Mouse (Mus musculus) cerebellum, adult 2 months (tissue): Measurements from ENCODE around the gene Neil1. TPM values are rescaled to one million over a fixed set of nuclear protein-coding genes. Genes with fewer than 3 reads are reported as not detected.

Experiments
- DNase-seq, 2 experiments: peaks; one replicate each; pipeline ENCODE4 v3.0.0; 2021
- H3K27ac ChIP-seq: fragments of 200-500 bp; 2 replicates; pipeline ENCODE4 v1.5.1; 2012; ENCODE audit warnings: low read length, control low read depth, inconsistent platforms; ENCODE audit not compliant: insufficient read depth
- H3K27me3 ChIP-seq: fragments of 200-500 bp; 2 replicates; pipeline ENCODE4 v1.6.1; 2012; ENCODE audit warnings: inconsistent platforms, mild to moderate bottlenecking, low read length, moderate library complexity; ENCODE audit not compliant: control insufficient read depth, insufficient read depth
- H3K4me1 ChIP-seq: fragments of 200-500 bp; 2 replicates; pipeline ENCODE4 v1.6.1; 2011; ENCODE audit warnings: low read length; ENCODE audit not compliant: control insufficient read depth, insufficient read depth
- H3K4me3 ChIP-seq: fragments of 200-500 bp; replicated peaks from 2 replicates; pipeline ENCODE3; 2011; ENCODE audit warnings: mild to moderate bottlenecking, low read depth, low read length, control low read depth; ENCODE audit not compliant: insufficient read depth
- CTCF ChIP-seq: fragments of 200-500 bp; IDR thresholded peaks from 2 replicates; pipeline ENCODE4 v1.5.1; 2011; ENCODE audit warnings: low read depth, mild to moderate bottlenecking, control low read depth, low read length, moderate library complexity, borderline replicate concordance; ENCODE audit not compliant: insufficient read depth
- POLR2A ChIP-seq: fragments of 200-500 bp; IDR thresholded peaks from 2 replicates; pipeline ENCODE4 v1.6.1; 2011; ENCODE audit warnings: low read length, control low read depth, borderline replicate concordance; ENCODE audit not compliant: insufficient read depth
- WGBS: fragments of 180-500 bp; shearing (Covaris S2); methylation state at CpG from one replicate; pipeline ENCODE4 v1.1.7; 2018; 5-methylcytosine and 5-hydroxymethylcytosine counted together
- polyA plus RNA-seq: library from polyadenylated mRNA; depleted of rRNA; stranded (reverse); fragments of >200 nt; gene quantifications from 2 replicates; pipeline ENCODE4 v1.2.3, GENCODE M21; 2012

The Neil1 gene
- polyA plus RNA-seq, 1 experiment: 15.2 TPM

DNA sequence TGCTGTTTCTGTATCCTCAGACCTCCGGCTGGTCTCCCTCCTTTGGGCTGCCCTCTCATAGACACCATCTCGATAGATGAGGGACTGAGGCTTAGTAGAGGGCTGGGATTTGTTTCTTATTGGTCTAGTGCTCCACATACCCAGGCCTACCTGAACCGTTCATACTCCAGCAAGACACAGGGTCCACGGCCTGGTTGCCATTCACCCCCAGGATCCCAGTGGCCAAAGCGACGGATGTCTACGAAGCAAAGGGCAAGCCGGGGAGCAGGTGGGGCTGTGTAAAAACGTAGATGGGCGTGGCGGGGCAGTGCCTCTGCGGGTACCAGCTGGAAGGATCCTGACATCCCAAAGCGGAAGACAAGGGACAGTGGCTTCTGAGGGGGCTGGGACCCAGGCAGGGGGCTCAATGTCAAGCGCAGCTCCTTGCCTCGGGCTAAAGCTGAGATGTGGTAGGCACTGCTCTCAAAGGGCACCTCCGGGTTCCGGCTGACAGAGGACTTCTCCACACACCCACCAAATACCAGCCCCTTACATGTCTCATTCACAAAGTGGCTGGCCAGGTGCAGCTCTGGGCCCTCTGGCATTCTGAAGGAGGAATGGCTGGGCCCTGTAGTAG, 1.5 kb downstream of the Neil1 start:
- WGBS: 85% methylated on average over 17 of the region's 17 CpGs
- H3K4me3 ChIP-seq: no peak overlapping the region
- H3K4me1 ChIP-seq: peaks cover 9% of the 10 kb centered on the region; the same call in 1 of the 2 replicates
- no peaks in the 10 kb centered on the region for H3K27me3 ChIP-seq
- DNase-seq: no peak
- TF ChIP-seq CTCF: no peak
- TF ChIP-seq POLR2A: no peak
- 0 out of 2 replicates have a peak overlapping the region, but pooled peaks have one; percentile 93 for H3K27ac ChIP-seq

DNA sequence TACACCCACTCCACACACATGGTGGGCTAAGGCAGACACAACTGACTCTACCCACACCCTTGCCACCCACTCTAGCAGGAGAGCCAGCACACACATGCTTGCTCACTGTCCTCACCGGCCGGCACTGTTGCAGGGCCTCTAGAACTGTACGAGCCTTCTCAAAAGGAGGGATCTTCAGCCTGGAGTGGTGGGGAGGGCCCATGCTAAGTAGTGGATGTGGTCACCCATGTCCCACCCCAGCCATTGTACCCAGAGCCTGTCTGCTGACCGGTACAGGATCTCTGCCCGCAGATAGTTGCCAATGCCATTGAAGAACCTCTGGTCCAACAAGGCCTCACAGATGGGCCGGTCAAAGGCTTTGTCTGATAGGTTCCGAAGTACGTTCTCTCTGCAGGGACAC, 3.3 kb downstream of the Neil1 start:
- no peaks in the 10 kb centered on the region for H3K27me3 ChIP-seq
- H3K4me3 ChIP-seq: no peak overlapping the region
- WGBS: 85% methylated on average over 8 of the region's 8 CpGs
- no peak for DNase-seq
- H3K4me1 ChIP-seq: peaks cover 9% of the 10 kb centered on the region; the same call in 1 of the 2 replicates
- H3K27ac ChIP-seq: no peak overlapping the region
- TF ChIP-seq POLR2A (no peak), CTCF (no peak)

DNA sequence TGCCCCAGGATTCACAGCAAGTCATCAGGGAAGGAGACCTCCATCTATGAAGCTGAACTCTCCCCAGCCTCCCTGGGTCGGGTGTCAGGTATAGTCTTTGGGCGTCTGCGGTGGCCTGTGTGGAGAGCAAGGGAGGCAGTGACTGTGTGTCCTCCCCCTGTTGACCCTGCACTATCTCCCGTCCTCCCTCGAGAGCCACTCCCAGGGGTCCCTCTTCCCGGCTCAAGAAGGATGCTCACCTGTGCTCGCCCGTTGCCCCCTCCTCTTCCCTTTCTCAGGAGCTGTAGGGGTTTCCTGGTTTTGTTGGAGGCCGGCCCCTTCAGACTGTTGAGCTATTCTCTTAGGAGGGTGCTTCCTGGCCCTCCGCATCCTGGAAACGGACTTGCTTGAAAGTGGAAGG, 4.9 kb downstream of the Neil1 start:
- Histone ChIP-seq H3K27me3 (no peaks in the 10 kb centered on the region), H3K27ac (no peak overlapping the region), H3K4me1 (peaks cover 9% of the 10 kb centered on the region; the same call in 1 of the 2 replicates), H3K4me3 (no peak overlapping the region)
- TF ChIP-seq CTCF: no peak
- no peak for TF ChIP-seq POLR2A
- 83% methylated on average over 11 of the region's 11 CpGs for WGBS
- DNase-seq: no peak

DNA sequence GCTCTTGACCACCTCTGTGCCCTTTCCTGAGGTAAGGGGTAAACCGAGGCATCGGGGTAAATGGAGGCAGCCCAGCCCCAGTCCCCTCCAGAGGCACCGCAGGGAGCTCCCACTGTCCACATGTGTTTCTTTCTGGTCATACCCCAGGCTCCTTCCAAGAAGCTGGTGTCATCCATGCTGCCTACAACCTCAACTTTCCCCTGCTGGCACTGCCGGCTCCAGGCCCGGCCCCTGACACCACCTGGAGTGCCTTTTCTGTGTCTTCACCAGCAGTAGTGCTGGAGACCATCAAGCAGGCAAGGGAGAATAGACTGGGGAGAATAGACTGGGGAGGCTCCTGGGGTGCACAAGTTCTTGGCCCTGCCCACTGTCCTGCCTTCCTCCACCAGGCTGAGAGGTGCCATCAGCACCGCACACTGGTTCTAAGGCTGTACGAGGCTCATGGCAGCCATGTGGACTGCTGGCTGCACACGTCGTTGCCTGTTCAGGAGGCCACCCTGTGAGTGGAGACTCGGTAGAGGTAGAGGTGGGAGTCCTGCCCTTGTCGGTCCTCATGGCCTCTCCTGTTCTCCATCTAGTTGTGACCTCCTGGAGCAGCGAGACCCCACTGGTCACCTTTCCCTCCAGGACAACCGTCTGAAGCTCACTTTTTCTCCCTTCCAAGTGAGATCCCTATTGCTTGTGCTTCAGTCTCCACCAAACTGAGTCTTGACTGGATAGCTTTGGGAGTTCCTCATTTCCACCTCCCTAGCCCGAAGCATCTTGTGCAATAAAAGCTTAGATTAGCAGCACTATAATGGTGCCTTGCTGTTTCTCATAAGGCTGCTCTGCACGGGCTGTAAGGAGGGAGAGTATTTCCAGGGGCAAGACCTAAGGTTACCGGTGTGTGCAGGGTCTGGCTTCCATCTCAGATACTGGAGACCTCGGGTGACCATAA, 6.4 kb downstream of the Neil1 start:
- 84% methylated on average over 17 of the region's 17 CpGs for WGBS
- DNase-seq: no peak
- TF ChIP-seq CTCF (no peak), POLR2A (no peak)

DNA sequence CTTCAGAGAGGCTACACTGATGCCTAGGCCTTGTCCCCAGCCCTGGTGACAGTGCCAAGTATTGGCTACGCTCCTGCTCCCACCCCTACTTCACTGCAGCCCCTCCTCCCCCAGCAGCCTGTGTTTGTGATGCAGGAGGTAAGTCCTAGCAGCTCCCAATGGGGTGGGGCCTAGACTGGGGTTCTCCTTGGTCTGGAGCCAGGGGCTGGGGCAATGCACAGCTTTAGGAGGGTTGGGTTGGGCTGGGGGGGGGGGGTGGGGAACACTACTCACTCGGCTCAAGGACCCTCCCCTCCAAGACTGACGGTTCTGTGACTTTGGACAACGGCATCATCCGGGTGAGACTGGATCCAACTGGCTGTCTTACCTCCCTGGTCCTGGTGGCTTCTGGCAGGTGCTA, 8.5 kb downstream of the Neil1 start:
- Histone ChIP-seq H3K27me3 (no peaks in the 10 kb centered on the region), H3K4me1 (no peaks in the 10 kb centered on the region), H3K27ac (no peak overlapping the region), H3K4me3 (no peak overlapping the region)
- WGBS: 70% methylated on average over 5 of the region's 5 CpGs
- TF ChIP-seq POLR2A (no peak), CTCF (no peak)
- DNase-seq: no peak

More for the DNA sequence above, 6.4 kb downstream of the Neil1 start:
- Histone ChIP-seq H3K27ac (no peak overlapping the region), H3K4me3 (no peak overlapping the region), H3K4me1 (peaks cover 3% of the 10 kb centered on the region; the same call in 1 of the 2 replicates), H3K27me3 (no peaks in the 10 kb centered on the region)

DNA sequence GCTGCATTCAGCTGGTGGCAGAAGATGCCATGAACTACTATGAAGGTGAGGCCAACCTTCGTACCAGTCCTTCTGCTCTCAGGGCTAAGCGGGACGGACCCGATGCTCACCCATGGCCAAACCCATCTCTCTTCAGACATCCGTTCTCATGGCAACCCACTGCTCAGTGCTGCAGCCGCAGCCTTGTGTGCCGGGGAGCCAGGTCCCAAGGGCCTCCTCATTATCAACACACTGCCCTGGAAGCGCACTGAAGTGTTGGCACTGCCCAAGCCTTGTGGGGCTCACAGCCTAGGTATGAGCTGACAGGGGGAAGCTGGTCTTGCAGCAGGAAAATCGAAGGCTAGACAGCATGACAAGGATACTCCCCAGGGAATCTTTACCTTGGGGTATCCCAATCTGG, 9.0 kb downstream of the Neil1 start:
- no peak for DNase-seq
- no peak overlapping the region for H3K4me3 ChIP-seq
- 75% methylated on average over 9 of the region's 9 CpGs for WGBS
- TF ChIP-seq POLR2A: no peak
- no peak for TF ChIP-seq CTCF
- no peak overlapping the region for H3K27ac ChIP-seq
- H3K27me3 ChIP-seq: no peaks in the 10 kb centered on the region
- no peaks in the 10 kb centered on the region for H3K4me1 ChIP-seq

DNA sequence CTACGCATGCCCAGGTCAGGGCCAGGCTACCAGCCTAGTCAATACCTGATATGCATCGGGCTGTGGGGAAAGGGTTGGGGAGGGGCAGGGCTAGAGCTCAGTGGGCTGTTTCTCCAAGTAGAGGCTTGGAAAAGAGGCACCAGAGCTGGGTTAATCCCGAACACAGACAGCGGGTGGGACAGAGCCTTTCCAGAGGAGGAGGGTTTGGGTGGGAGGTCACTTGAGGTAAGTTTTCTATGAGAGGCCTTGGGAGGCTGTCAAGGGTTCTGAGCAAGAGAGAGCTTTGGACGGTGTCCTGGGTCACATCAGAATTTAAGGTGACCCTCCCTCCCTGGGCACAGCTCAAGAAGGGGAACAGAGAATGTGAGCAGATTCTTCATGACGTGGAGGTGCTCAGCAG, 9.6 kb downstream of the Neil1 start:
- 91% methylated on average over 6 of the region's 6 CpGs for WGBS
- no peak for TF ChIP-seq CTCF
- TF ChIP-seq POLR2A: no peak
- DNase-seq: no peak
- Histone ChIP-seq H3K27me3 (no peaks in the 10 kb centered on the region), H3K27ac (no peak overlapping the region), H3K4me1 (no peaks in the 10 kb centered on the region), H3K4me3 (no peak overlapping the region)

DNA sequence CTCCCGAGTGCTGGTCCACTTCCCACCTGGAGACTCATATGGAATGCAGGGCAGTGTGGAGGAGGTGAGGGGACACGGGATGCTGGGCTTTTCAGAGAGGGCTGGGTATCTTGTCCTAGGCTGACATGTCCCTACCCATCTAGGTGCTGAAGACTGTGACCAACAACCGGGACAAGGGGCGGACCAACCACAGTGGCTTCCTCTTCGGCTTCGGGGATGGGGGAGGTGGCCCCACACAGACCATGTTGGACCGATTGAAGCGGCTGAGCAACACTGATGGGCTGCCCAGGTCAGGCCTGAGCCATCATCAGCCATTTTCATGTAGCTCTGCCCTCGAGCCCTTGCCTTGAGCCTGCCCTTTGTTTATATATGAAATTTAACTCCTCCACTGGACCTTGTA, 10.3 kb downstream of the Neil1 start:
- Histone ChIP-seq H3K4me3 (no peak overlapping the region), H3K27ac (no peak overlapping the region), H3K27me3 (no peaks in the 10 kb centered on the region), H3K4me1 (no peaks in the 10 kb centered on the region)
- no peak for DNase-seq
- WGBS: 89% methylated on average over 9 of the region's 9 CpGs
- no peak for TF ChIP-seq POLR2A
